Mouse (Mus musculus): ENCODE measurements at regions not wholly inside any gene's neighbourhood (a gene's known extent, or its start where the extent isn't known, plus 50 kb on each side); places are given as distances from the start of the nearest gene placed in this dataset.

DNA sequence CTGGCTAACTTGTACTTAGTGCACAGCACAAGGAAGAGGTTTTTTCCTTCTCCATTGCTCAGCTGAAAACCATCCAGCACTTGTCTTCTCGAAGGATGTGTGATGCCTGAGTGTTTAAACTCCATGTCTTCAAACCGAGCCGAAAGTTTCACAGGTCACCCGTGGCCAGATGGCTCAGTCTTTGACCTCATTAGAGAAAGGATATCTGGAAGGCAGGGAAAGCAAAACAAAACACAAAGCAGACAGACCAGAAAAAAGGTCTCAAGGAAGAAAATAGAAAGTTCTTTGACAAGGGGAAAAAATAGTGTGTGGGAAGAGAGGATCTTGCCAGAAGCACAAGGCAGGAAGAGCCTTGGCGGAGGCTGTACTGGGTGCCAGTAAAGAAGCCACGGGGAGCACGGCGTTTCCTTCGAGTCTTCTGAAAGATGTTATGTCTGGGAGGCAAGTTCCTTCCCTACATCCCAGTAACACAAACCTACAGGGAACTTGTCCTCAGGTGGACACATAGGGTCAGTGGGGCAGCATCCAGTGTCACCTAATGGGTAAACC lies 108.9 kb upstream of the Ngf start:
- 48% methylated on average over 9 of the region's 9 CpGs for WGBS
- no peak overlapping the region for H3K27ac ChIP-seq (ENCODE audit: low read depth)
- H3K9ac ChIP-seq (ENCODE audit: low read length): no peak overlapping the region
- H3K4me2 ChIP-seq (ENCODE audit: low read length): no peak overlapping the region
- H3K36me3 ChIP-seq (ENCODE audit: control insufficient read depth, insufficient read depth, low read length): no peaks in the 10 kb centered on the region
- no peaks in the 10 kb centered on the region for H3K4me1 ChIP-seq (replicated peaks; ENCODE audit: control insufficient read depth, insufficient read depth, low read length)
- DNase-seq (ENCODE audit: low spot score) (no peak), ATAC-seq (replicated peaks; ENCODE audit: low FRiP score, low TSS enrichment, low read depth) (no peak)
- H3K27me3 ChIP-seq (replicated peaks; ENCODE audit: control insufficient read depth, insufficient read depth, low read length): no peaks in the 10 kb centered on the region
- no peaks in the 10 kb centered on the region for H3K9me3 ChIP-seq (ENCODE audit: control insufficient read depth, low read length)
- no peak overlapping the region for H3K4me3 ChIP-seq (ENCODE audit: low read depth, low read length)

- no peaks in the 10 kb centered on the region for H3K4me1 ChIP-seq (replicated peaks; ENCODE audit: control insufficient read depth, insufficient read depth, low read length)
- H3K27me3 ChIP-seq (replicated peaks; ENCODE audit: control insufficient read depth, insufficient read depth, low read length): no peaks in the 10 kb centered on the region
- ATAC-seq (replicated peaks; ENCODE audit: low FRiP score, low TSS enrichment, low read depth) (no peak), DNase-seq (ENCODE audit: low spot score) (no peak)
- no peak overlapping the region for H3K4me3 ChIP-seq (ENCODE audit: low read depth, low read length)
- WGBS: 91% methylated on average over 4 of the region's 4 CpGs
- H3K9me3 ChIP-seq (ENCODE audit: control insufficient read depth, low read length): no peaks in the 10 kb centered on the region
- H3K36me3 ChIP-seq (ENCODE audit: control insufficient read depth, insufficient read depth, low read length): no peaks in the 10 kb centered on the region
- H3K27ac ChIP-seq (ENCODE audit: low read depth): no peak overlapping the region
- H3K9ac ChIP-seq (ENCODE audit: low read length): no peak overlapping the region
- H3K4me2 ChIP-seq (ENCODE audit: low read length): no peak overlapping the region
These were observed 110.9 kb upstream of the Ngf start for GRCm38 (mm10) chr3:102358801-102359200.

DNA sequence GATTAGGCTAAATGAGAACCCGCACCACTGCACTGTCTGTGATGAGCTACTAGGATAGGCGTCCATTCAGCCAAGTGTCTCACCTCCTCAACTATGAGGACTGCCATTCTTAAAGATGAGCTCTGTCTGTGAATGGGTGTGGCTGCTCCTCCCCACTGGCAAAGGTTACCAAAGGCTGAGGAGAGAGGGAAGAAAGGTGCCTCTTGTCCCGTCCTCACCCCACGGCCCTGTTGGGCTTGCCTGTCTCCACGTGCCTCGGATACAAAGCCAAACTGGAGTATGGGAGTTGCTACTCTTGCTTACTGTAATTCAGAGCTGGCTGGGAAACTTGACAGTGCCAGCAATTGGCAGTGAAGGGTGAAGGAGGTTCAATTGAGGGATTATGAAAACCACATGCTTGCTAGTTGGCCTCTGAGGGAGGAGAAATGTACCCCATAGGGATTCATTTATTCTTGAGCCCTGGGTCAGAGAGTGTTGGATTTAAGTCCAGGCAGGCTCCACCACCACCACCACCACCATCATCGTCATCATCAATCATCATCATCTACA lies 112.6 kb upstream of the Ngf start:
- no peaks in the 10 kb centered on the region for H3K4me1 ChIP-seq (replicated peaks; ENCODE audit: control insufficient read depth, insufficient read depth, low read length)
- 83% methylated on average over 7 of the region's 7 CpGs for WGBS
- H3K9me3 ChIP-seq (ENCODE audit: control insufficient read depth, low read length): no peaks in the 10 kb centered on the region
- no peak for ATAC-seq (replicated peaks; ENCODE audit: low FRiP score, low TSS enrichment, low read depth)
- no peak overlapping the region for H3K27ac ChIP-seq (ENCODE audit: low read depth)
- no peak overlapping the region for H3K4me3 ChIP-seq (ENCODE audit: low read depth, low read length)
- H3K36me3 ChIP-seq (ENCODE audit: control insufficient read depth, insufficient read depth, low read length): no peaks in the 10 kb centered on the region
- H3K4me2 ChIP-seq (ENCODE audit: low read length): no peak overlapping the region
- H3K9ac ChIP-seq (ENCODE audit: low read length): no peak overlapping the region
- DNase-seq (ENCODE audit: low spot score): no peak
- H3K27me3 ChIP-seq (replicated peaks; ENCODE audit: control insufficient read depth, insufficient read depth, low read length): no peaks in the 10 kb centered on the region

- no peaks in the 10 kb centered on the region for H3K27me3 ChIP-seq (replicated peaks; ENCODE audit: control insufficient read depth, insufficient read depth, low read length)
- H3K4me1 ChIP-seq (replicated peaks; ENCODE audit: control insufficient read depth, insufficient read depth, low read length): no peaks in the 10 kb centered on the region
- H3K27ac ChIP-seq (ENCODE audit: low read depth): no peak overlapping the region
- no peak for DNase-seq (ENCODE audit: low spot score)
- no peaks in the 10 kb centered on the region for H3K9me3 ChIP-seq (ENCODE audit: control insufficient read depth, low read length)
- no peak overlapping the region for H3K4me3 ChIP-seq (ENCODE audit: low read depth, low read length)
- no peak overlapping the region for H3K4me2 ChIP-seq (ENCODE audit: low read length)
- ATAC-seq (replicated peaks; ENCODE audit: low FRiP score, low TSS enrichment, low read depth): no peak
- H3K9ac ChIP-seq (ENCODE audit: low read length): no peak overlapping the region
- 78% methylated on average over 2 of the region's 2 CpGs for WGBS
- H3K36me3 ChIP-seq (ENCODE audit: control insufficient read depth, insufficient read depth, low read length): no peaks in the 10 kb centered on the region
These were observed 114.4 kb upstream of the Ngf start for GRCm38 (mm10) chr3:102355352-102355751.

DNA sequence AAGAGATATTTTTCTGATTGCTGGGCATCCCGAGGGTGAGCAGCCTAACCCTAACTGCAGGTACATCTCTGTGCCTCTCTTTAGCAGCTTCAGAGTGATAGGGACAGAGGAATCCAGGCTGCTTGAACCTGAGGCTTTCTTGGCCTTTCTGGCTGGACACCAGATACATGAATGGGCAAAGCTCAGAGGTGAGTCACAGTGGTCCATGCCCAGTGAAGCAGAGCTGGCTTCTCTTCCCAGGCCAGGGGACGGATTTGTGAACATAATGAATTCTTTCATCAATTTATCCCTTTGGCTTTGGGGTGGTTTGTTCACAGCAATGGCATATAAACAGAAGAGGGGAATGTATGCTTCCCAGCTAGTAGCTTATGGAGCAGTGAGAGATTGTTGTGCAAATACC lies 114.9 kb upstream of the Ngf start:
- Histone ChIP-seq H3K4me1 (replicated peaks; ENCODE audit: control insufficient read depth, insufficient read depth, low read length) (no peaks in the 10 kb centered on the region), H3K4me3 (ENCODE audit: low read depth, low read length) (no peak overlapping the region), H3K36me3 (ENCODE audit: control insufficient read depth, insufficient read depth, low read length) (no peaks in the 10 kb centered on the region), H3K27ac (ENCODE audit: low read depth) (no peak overlapping the region), H3K27me3 (replicated peaks; ENCODE audit: control insufficient read depth, insufficient read depth, low read length) (no peaks in the 10 kb centered on the region), H3K4me2 (ENCODE audit: low read length) (no peak overlapping the region), H3K9ac (ENCODE audit: low read length) (no peak overlapping the region), H3K9me3 (ENCODE audit: control insufficient read depth, low read length) (no peaks in the 10 kb centered on the region)
- 79% methylated on average over 2 of the region's 2 CpGs for WGBS
- DNase-seq (ENCODE audit: low spot score) (no peak), ATAC-seq (replicated peaks; ENCODE audit: low FRiP score, low TSS enrichment, low read depth) (no peak)

DNA sequence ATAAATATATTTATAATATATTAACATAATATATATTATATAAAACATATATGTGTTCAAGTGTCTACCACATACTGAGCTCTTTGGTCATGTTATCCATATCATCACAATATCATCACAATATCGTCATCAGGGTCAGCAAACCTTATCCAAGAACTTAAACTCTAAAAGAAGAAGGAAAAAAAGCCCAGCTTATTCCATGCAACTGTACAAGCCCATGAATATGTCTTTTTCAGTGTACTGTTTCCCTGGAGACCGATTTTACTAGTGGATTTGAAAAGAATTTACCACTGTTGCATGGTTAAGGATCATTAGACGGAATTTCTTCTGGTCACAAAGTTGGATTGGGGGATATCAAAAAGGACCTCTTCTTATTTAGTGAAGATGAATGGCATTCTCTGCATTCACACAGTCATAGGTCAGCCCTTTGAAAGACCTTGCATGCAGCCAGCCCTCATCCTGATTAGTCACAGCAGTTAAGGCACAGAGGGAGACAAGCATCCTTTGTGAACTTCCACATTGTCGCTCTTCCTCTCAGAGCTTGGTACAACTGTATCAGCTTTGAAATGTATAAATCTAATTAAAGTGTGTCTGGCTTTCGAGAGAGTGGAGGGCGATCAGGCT lies 116.3 kb upstream of the Ngf start:
- ATAC-seq (replicated peaks; ENCODE audit: low FRiP score, low TSS enrichment, low read depth) (no peak), DNase-seq (ENCODE audit: low spot score) (no peak)
- no peaks in the 10 kb centered on the region for H3K27me3 ChIP-seq (replicated peaks; ENCODE audit: control insufficient read depth, insufficient read depth, low read length)
- 79% methylated on average over 6 of the region's 6 CpGs for WGBS
- H3K4me2 ChIP-seq (ENCODE audit: low read length): no peak overlapping the region
- H3K4me3 ChIP-seq (ENCODE audit: low read depth, low read length): no peak overlapping the region
- no peaks in the 10 kb centered on the region for H3K4me1 ChIP-seq (replicated peaks; ENCODE audit: control insufficient read depth, insufficient read depth, low read length)
- H3K27ac ChIP-seq (ENCODE audit: low read depth): no peak overlapping the region
- no peak overlapping the region for H3K9ac ChIP-seq (ENCODE audit: low read length)
- H3K36me3 ChIP-seq (ENCODE audit: control insufficient read depth, insufficient read depth, low read length): no peaks in the 10 kb centered on the region
- no peaks in the 10 kb centered on the region for H3K9me3 ChIP-seq (ENCODE audit: control insufficient read depth, low read length)

DNA sequence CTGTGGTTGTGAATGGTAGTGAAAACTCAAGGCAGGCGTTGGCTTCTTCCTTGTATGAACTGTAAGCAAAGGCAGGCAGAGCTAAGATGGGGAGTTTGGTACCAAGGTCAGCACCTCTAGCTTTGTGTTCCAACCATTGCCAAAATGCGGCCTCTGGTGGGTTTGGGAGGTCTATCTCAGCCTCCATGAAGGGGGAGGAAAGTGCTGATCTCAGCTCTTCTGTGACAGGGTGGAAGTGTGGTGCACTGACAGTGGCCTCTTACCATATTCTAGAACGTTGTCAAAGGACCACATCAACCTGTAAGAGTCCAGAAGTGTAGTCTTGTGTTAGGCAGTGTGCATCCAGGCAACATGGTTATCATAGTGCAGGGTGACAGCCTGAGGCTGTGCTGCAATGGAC lies 123.6 kb upstream of the Ngf start:
- no peak for ATAC-seq (replicated peaks; ENCODE audit: low FRiP score, low TSS enrichment, low read depth)
- H3K27ac ChIP-seq (ENCODE audit: low read depth): no peak overlapping the region
- H3K36me3 ChIP-seq (ENCODE audit: control insufficient read depth, insufficient read depth, low read length): no peaks in the 10 kb centered on the region
- no peak overlapping the region for H3K4me3 ChIP-seq (ENCODE audit: low read depth, low read length)
- 75% methylated on average over 3 of the region's 3 CpGs for WGBS
- no peak overlapping the region for H3K4me2 ChIP-seq (ENCODE audit: low read length)
- H3K9me3 ChIP-seq (ENCODE audit: control insufficient read depth, low read length): no peaks in the 10 kb centered on the region
- DNase-seq (ENCODE audit: low spot score): peak; percentile 37
- no peaks in the 10 kb centered on the region for H3K27me3 ChIP-seq (replicated peaks; ENCODE audit: control insufficient read depth, insufficient read depth, low read length)
- no peaks in the 10 kb centered on the region for H3K4me1 ChIP-seq (replicated peaks; ENCODE audit: control insufficient read depth, insufficient read depth, low read length)
- no peak overlapping the region for H3K9ac ChIP-seq (ENCODE audit: low read length)

GRCm38 (mm10) chr3:102345291-102345690 lies 124.4 kb upstream of the Ngf start:
- 52% methylated on average over 5 of the region's 5 CpGs for WGBS
- no peak for ATAC-seq (replicated peaks; ENCODE audit: low FRiP score, low TSS enrichment, low read depth)
- H3K4me3 ChIP-seq (ENCODE audit: low read depth, low read length): no peak overlapping the region

GRCm38 (mm10) chr3:102340731-102341130 lies 129.0 kb upstream of the Ngf start:
- Histone ChIP-seq H3K27ac (ENCODE audit: low read depth) (no peak overlapping the region), H3K4me2 (ENCODE audit: low read length) (no peak overlapping the region), H3K9ac (ENCODE audit: low read length) (no peak overlapping the region), H3K36me3 (ENCODE audit: control insufficient read depth, insufficient read depth, low read length) (no peaks in the 10 kb centered on the region), H3K9me3 (ENCODE audit: control insufficient read depth, low read length) (no peaks in the 10 kb centered on the region), H3K27me3 (replicated peaks; ENCODE audit: control insufficient read depth, insufficient read depth, low read length) (no peaks in the 10 kb centered on the region), H3K4me3 (ENCODE audit: low read depth, low read length) (no peak overlapping the region), H3K4me1 (replicated peaks; ENCODE audit: control insufficient read depth, insufficient read depth, low read length) (no peaks in the 10 kb centered on the region)
- ATAC-seq (replicated peaks; ENCODE audit: low FRiP score, low TSS enrichment, low read depth): no peak
- DNase-seq (ENCODE audit: low spot score): peak; percentile 44
- 26% methylated on average over 5 of the region's 5 CpGs for WGBS

More at GRCm38 (mm10) chr3:102345291-102345690, 124.4 kb upstream of the Ngf start:
- Histone ChIP-seq H3K4me1 (replicated peaks; ENCODE audit: control insufficient read depth, insufficient read depth, low read length) (no peaks in the 10 kb centered on the region), H3K27ac (ENCODE audit: low read depth) (no peak overlapping the region), H3K9ac (ENCODE audit: low read length) (no peak overlapping the region), H3K9me3 (ENCODE audit: control insufficient read depth, low read length) (no peaks in the 10 kb centered on the region), H3K27me3 (replicated peaks; ENCODE audit: control insufficient read depth, insufficient read depth, low read length) (no peaks in the 10 kb centered on the region), H3K4me2 (ENCODE audit: low read length) (no peak overlapping the region), H3K36me3 (ENCODE audit: control insufficient read depth, insufficient read depth, low read length) (no peaks in the 10 kb centered on the region)
- DNase-seq (ENCODE audit: low spot score): peak; percentile 33

Measured in intestine, embryonic 14.5 days (tissue).